Mouse (Mus musculus): ENCODE data around the gene Timm8a2.
A peak's percentile ranks its signal among the peaks of the same experiment; 100 is the strongest.
"Not testable (repeated sequence)": the region's sequence is repeated elsewhere in the genome, so short reads cannot be mapped to it uniquely, and the experiment has no call there.

Timm8a2 gene

DNA sequence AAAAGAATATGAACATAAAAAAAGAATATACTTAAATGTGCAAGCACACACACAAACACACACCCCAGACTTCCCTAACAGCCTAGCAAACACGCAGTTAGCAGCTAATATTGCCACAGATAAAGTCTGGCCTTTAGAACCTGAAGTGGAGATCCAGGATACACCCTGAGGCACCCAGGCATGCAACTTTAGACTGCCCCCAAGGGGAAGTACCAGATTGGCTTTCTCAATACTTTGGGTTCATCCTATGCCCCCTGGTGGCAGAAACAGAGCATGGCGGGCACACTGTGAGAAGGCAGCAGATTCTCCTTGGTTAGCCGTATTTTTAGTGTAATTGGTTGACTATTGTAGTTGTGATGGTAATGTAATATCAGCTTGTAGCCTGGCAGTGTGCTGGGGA, 26.2 kb downstream of the Timm8a2 start:
- peak; percentile 89 for DNase-seq (ENCODE audit: low spot score)

DNA sequence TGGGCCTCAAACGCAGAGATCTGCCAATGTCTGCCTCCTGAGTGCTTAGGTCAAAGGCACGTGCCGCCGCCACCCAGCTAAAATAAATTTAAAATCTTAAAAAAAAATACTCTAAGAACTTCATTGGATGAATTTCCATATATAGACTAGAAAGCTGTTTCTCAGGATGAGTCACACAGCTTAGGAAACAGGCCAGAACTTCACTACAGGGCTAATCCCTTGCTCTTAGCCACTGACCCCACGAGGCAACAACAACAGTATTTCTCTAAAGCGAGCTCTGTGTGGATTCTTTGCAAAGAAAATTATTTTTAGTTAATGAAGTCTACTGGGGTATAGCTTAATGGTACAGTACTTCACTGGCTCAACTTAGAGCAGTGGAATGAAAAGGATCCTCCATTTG, 26.9 kb downstream of the Timm8a2 start:
- DNase-seq (ENCODE audit: low spot score), result no peak

DNA sequence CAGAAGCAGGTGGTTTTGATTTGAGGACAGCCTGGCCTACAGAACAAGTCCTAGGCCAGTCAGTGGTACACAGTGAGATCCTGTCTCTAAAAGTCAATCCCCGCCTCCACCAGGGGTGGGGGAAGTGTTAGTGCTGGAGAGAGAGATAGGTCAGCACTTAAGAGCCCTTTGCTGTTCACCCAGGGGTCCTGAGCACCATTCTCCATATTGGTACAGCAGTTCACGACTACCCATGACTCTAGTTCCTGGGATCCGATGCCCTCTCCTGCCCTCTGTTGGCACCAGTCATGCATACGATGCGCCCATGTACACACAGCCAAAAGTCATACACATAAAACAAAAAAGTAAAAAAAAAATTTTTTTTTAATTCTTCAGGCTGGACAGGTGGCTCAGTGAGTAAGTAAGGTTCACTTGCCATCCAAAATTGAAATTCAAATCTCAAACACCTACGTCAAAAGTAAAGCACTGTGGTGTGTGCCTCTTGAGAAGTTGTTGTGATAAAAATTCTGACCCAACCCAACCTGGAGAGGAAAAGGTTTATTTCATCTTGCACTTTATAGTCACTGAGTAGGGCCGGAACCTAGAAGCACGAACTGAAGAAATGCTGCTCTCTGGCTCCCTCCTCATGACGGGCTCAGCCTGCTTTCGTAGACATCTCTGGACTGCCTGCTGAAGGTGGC, 28.1 kb downstream of the Timm8a2 start:
- DNase-seq (ENCODE audit: low spot score), result no peak

GRCm38 (mm10) chr14:122063599-122063998, 29.1 kb downstream of the Timm8a2 start:
- DNase-seq (ENCODE audit: low spot score), result peak; percentile 44

- peak; percentile 74 for DNase-seq (ENCODE audit: low spot score)
These were observed 30.0 kb downstream of the Timm8a2 start for GRCm38 (mm10) chr14:122064519-122064918.

DNA sequence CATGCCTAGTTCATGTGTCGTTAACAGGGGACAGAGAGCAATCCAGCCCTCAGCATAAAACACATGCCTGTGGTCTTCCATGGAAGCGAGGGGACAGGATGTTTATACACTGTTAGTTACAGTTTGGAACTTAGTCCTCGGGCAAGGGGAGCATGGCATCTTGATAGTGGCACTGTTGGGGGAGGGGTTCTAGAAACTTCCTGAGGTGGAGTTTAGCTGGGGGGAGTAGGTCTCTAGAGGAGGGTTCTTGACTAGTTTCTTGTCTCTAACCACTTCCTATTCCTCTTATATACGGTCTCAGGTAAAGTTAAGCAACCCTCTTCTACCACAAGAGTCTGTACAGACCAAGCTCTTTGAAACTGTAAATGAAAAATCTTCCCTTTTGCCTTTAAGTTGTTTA, 31.8 kb downstream of the Timm8a2 start:
- peak; percentile 64 for DNase-seq (ENCODE audit: low spot score)

DNA sequence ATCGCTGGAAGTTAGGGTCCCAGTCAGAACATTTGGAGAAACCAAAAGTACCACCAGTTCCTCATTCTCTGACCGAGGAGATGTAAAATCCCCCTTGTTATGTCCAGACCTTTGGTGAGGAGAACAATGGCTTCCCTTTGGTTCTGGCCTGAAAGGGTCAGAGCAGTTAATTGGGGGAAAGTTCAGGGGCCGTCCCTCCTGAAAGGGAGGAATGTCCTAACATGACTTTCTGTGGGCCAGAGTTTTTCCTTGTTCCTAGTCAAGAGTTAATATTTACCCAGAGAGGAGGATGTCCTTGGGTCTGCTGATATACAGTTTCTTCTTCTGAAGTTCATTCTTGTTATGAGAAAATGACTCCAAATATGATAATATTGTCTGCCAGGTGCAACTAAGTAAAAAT, 33.6 kb downstream of the Timm8a2 start:
- not testable (repeated sequence) for DNase-seq (ENCODE audit: low spot score)

GRCm38 (mm10) chr14:122068801-122069695, 34.6 kb downstream of the Timm8a2 start:
- no peak for DNase-seq (ENCODE audit: low spot score)

DNA sequence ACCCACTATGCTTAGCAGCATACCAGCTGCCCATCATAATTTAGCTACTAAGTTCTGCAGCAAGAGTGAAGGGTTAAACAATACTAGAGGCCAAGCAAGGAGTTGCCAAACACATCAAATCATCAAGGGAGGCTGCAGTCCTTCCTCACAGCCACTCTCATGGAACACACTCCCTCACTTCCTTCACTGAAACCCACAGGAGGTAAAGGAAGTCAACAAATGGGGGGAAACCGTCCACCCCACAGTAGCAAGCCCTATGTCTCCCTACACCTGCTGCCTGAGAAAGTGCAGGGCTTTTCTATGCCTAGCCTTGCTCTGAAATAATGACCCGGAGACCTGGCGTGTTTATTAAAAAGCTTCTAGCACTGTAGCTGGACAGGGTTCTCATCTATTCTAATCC, 35.5 kb downstream of the Timm8a2 start:
- no peak for DNase-seq (ENCODE audit: low spot score)

DNA sequence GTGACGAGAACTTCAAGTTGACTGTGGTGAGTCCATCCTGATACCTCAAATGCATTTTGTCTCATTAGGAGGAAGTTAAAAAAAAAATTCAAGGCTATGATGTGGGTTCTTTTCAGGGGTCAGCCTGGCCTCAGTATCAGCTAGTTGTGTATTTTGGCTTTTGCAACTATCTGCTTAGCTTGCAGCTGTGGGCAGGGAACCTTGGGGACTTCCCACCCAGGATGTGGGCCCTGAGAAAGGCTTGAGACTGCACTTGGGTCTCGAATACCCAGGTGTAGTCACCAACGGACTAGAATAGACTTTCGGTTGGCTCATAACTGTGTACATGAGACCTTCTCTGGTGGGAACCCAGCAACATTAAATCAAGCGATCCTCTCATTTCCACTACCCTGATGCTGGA, 38.9 kb downstream of the Timm8a2 start:
- no peak for DNase-seq (ENCODE audit: low spot score)

DNA sequence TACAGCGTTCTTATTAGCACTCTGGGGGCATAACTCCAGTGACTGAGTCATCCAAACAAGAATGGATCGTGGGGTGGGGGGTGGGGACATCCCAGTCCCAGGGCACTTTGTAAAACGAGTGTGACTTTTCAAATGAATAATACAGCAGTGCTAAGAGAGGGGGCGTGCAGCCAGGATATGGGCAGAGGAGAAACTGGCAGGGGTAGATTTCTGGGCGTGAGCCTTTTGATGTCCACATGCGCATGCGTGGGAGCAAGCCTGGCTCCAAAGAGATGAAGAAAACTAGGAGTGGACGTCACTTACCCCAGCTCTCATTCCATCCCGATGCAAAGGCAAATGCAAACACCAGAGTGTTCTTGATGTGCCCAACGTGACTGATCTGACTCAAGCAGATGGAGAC, 39.9 kb downstream of the Timm8a2 start:
- no peak for DNase-seq (ENCODE audit: low spot score)

DNA sequence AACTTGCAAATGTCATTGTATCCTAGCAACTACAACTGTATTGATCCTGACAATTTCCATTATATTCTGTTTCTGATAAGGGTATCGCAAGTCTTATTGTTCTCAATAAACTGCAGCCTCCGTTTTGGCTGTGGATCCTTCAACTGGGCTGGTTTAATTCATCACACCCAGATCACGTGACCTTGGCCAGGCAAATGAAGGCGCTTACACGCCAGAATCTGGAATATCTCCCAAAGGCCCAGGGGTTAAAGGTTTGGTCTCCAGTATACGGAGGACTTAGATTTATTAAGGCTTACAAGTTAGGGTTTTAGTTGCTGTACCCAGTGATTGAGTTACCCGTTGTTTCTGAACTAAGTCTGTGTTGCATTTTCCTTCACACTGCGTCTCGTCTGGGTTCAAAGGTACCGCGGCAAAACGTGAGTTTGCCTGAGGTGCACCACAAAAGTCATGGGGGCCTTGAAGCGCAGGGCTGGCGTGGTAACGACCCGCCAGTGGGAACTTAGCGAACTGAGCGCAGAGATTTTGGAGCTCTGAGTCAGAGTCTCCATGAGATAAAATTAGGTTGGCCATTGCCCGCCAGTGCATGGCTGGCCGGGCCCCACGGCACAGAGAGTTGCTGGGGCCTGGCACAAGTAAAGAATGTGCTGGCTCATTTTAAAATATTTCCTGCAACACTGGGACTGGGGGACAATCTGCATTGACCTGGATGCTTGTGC, 41.2 kb downstream of the Timm8a2 start:
- DNase-seq (ENCODE audit: low spot score), result no peak

DNA sequence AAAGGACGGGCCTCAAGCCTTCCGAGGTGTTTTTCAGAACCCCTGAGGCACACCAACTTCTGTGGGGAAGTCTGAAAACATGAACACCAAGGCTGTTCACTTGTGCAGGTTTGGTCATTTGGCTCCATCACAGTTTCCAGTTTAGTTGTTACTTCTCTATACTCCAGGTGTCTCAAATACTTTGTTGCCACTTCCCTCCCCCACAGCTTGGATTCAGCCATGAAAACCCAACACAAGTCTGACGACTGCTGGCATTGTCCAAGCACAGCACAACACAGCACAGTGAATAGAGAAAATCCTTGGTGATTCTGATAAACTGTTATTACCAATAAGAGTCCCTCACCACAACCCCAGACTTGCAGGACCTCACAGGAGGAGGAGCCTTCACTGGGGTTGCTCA, 42.5 kb downstream of the Timm8a2 start:
- no peak for DNase-seq (ENCODE audit: low spot score)

- peak; percentile 50 for DNase-seq (ENCODE audit: low spot score)
These were observed 45.0 kb downstream of the Timm8a2 start for GRCm38 (mm10) chr14:122079428-122079827.

DNA sequence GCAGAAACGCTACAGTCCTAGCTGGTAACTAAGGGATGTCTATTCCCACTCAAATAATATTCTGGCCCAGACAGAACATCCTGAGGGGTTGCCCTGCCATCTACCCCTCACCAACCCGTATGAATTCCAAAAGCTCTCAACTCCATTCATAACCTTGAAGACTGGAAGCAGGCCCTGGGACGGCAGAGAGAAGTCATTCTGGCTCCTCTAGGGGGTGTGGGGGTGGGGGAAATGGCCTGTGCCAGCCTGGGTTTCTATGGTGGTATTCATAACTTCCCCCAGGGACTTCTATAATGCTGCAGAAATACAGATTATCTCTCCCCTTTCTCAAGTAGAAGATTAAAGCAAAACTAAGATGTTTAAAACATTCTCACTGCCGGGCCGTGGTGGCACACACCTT, 45.4 kb downstream of the Timm8a2 start:
- no peak for DNase-seq (ENCODE audit: low spot score)

GRCm38 (mm10) chr14:122081308-122081707, 46.8 kb downstream of the Timm8a2 start:
- no peak for DNase-seq (ENCODE audit: low spot score)

GRCm38 (mm10) chr14:122083499-122083898, 49.0 kb downstream of the Timm8a2 start:
- no peak for DNase-seq (ENCODE audit: low spot score)

DNA sequence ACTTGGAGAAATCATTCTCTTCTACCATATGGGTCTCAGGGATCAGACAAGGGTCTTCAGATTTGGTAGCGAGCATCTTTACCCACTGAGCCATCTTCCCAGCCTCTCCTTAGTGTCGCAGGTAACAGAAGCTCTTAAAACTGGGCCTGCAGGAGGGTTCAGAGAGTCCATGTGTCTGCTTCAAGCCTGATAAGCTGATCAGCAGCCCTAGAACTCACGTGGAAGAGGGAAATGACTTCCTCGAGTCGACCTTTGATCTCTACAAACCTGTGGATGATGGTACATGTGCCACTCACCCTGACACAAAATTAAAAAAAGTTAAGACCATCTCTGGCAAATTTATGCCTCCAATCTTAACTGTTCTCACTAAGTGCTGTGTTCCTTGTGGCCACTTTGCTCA, 53.5 kb downstream of the Timm8a2 start:
- DNase-seq (ENCODE audit: low spot score), result no peak

All from lung, postnatal 25 days (tissue).